Mouse (Mus musculus): ENCODE measurements at regions not wholly inside any gene's neighbourhood (a gene's known extent, or its start where the extent isn't known, plus 50 kb on each side); places are given as distances from the start of the nearest gene placed in this dataset.
"Not testable (repeated sequence)": the region's sequence is repeated elsewhere in the genome, so short reads cannot be mapped to it uniquely, and the experiment has no call there.

DNA sequence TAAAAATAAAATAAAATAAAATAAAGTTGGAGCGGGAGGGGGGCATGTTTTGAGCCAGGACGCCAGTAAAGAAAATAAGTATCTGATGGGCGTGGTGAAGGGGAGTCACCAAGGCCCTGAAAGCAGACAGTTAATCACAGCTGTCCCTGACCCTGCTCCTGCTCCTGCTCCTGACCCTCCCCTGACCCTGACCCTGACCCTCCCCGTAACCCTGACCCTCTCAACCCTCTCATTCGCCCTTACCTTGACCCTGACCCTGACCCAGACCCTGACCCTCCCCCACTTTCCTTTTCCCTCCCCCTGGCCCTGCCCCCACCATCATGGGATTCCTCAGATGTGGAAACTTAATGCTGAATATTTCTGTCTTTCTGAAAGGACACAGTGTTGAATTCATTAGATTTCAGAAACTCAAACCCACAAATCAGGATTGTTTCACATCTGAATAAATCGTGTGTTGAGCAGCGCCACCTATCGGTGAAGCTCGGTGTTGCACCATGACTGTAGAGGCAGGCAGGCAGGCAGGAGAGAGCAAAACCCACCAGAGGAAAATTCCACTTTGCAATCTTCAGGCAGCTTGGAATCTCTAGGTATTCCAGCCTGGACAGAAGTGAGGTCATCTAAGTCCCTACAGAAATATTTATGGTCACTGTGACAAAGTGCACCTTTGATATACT is 145.9 kb upstream of the Rhobtb1 start:
- H3K27ac ChIP-seq (ENCODE audit: control insufficient read depth, insufficient read depth, low read depth, low read length) = no peak overlapping the region
- TF ChIP-seq CTCF (IDR thresholded peaks at IDR 0.05; ENCODE audit: control insufficient read depth, insufficient read depth, insufficient replicate concordance, low read depth, low read length) = peak; percentile 94
- TF ChIP-seq POLR2A (IDR thresholded peaks at IDR 0.05; ENCODE audit: control insufficient read depth, low read depth, low read length) = no peak
- H3K4me1 ChIP-seq (ENCODE audit: control insufficient read depth, insufficient read depth, low read length) = no peaks in the 10 kb centered on the region; the same call in 1 of the 2 replicates
- no peaks in the 10 kb centered on the region for H3K36me3 ChIP-seq (ENCODE audit: control insufficient read depth, insufficient read depth, low read length)
- H3K27me3 ChIP-seq (ENCODE audit: control insufficient read depth, insufficient read depth, low read length) = no peaks in the 10 kb centered on the region
- H3K4me3 ChIP-seq (ENCODE audit: control insufficient read depth, low read depth, low read length) = no peak overlapping the region

DNA sequence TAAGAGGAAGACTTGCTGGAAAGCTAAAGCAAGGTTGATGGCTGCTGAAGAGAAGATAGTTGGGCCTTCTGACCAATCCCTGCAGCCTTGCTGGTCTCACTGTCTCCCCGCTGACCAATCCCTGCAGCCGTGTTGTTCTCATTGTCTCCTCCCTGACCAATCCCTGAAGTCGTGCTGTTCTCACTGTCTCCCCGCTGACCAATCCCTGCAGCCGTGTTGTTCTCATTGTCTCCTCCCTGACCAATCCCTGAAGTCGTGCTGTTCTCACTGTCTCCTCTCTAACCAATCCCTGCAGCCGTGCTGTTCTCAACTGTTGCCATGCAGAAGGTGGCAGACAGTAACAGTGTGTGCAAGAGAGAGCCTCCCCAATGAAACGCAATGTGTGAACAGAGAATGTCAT is 142.6 kb upstream of the Rhobtb1 start:
- H3K27ac ChIP-seq (ENCODE audit: control insufficient read depth, insufficient read depth, low read depth, low read length); H3K36me3 ChIP-seq (ENCODE audit: control insufficient read depth, insufficient read depth, low read length); H3K4me1 ChIP-seq (ENCODE audit: control insufficient read depth, insufficient read depth, low read length); H3K4me3 ChIP-seq (ENCODE audit: control insufficient read depth, low read depth, low read length); H3K27me3 ChIP-seq (ENCODE audit: control insufficient read depth, insufficient read depth, low read length): not testable (repeated sequence)
- TF ChIP-seq CTCF (IDR thresholded peaks at IDR 0.05; ENCODE audit: control insufficient read depth, insufficient read depth, insufficient replicate concordance, low read depth, low read length) = peak; percentile 11; the same call in 1 of the 2 replicates

DNA sequence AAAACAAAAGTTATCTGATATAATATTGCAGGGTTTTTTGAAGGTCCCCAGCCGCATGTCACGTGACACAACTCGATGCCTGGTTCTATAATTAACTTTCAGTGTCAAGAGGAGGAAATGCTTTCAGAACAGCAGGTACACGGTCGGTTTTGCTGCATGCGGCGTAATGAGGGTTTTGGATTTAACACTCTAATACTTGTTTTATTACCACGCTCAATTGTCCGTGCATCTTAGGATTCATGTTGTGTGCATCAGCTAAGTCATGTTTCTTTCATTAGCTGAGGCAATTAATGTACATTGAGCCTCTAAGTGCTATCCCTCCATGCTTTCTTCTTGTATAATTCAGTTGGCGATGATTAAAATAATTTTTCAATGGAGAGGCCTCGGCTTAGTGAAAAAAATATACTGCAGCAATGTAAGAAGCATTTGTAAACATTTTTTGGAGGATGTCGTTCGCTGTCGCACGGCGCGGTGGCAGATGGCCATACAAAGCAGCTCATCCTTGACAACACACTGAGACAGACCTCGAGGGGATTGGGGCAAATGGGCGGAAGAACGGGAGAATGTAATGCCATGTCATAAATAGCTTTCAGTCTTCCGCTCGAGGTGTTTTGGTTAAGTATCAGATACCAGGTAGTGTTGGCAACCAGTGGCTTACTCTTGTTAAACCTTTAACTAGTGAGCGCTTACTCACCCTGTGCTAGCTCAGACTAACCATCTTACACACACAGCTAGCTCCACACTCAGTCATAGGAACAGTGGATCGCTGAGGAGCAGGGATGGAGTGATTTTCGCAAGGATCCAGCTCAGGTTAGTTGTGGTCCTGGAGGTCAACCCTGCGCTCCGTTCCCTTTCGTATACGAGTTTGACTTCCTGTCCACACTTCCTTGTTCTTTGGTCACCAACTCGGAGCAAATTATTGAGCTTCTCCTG is 130.2 kb upstream of the Rhobtb1 start:
- no peak for TF ChIP-seq POLR2A (IDR thresholded peaks at IDR 0.05; ENCODE audit: control insufficient read depth, low read depth, low read length)
- no peak for TF ChIP-seq CTCF (IDR thresholded peaks at IDR 0.05; ENCODE audit: control insufficient read depth, insufficient read depth, insufficient replicate concordance, low read depth, low read length)
- no peaks in the 10 kb centered on the region for H3K4me1 ChIP-seq (ENCODE audit: control insufficient read depth, insufficient read depth, low read length)
- H3K4me3 ChIP-seq (ENCODE audit: control insufficient read depth, low read depth, low read length) = no peak overlapping the region
- H3K36me3 ChIP-seq (ENCODE audit: control insufficient read depth, insufficient read depth, low read length) = no peaks in the 10 kb centered on the region
- no peak overlapping the region for H3K27ac ChIP-seq (ENCODE audit: control insufficient read depth, insufficient read depth, low read depth, low read length)
- H3K27me3 ChIP-seq (ENCODE audit: control insufficient read depth, insufficient read depth, low read length) = no peaks in the 10 kb centered on the region

DNA sequence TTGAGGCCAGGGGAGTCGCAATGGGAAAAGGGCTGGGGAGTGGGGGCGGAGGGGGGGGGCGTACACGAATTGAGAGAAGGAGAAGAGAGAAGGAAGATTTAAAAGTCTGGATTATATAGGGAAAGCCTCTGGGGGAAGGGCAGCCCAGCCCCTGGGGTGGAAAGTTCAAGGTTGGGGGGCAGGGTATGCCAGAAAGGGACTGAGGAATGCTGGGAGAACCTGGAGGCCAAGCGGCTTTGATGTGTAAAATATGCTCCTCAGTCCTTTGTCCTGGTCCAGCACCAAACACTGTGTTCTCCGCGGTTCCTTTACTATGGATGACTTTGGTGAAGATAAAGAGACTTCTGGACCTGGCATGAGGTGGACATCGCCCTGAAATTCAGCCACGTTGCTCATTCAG is 117.8 kb upstream of the Rhobtb1 start:
- Histone ChIP-seq H3K4me3 (ENCODE audit: control insufficient read depth, low read depth, low read length) (no peak overlapping the region), H3K27ac (ENCODE audit: control insufficient read depth, insufficient read depth, low read depth, low read length) (no peak overlapping the region), H3K4me1 (ENCODE audit: control insufficient read depth, insufficient read depth, low read length) (no peaks in the 10 kb centered on the region), H3K36me3 (ENCODE audit: control insufficient read depth, insufficient read depth, low read length) (no peaks in the 10 kb centered on the region), H3K27me3 (ENCODE audit: control insufficient read depth, insufficient read depth, low read length) (no peaks in the 10 kb centered on the region)
- TF ChIP-seq CTCF (IDR thresholded peaks at IDR 0.05; ENCODE audit: control insufficient read depth, insufficient read depth, insufficient replicate concordance, low read depth, low read length) (no peak), POLR2A (IDR thresholded peaks at IDR 0.05; ENCODE audit: control insufficient read depth, low read depth, low read length) (no peak)

DNA sequence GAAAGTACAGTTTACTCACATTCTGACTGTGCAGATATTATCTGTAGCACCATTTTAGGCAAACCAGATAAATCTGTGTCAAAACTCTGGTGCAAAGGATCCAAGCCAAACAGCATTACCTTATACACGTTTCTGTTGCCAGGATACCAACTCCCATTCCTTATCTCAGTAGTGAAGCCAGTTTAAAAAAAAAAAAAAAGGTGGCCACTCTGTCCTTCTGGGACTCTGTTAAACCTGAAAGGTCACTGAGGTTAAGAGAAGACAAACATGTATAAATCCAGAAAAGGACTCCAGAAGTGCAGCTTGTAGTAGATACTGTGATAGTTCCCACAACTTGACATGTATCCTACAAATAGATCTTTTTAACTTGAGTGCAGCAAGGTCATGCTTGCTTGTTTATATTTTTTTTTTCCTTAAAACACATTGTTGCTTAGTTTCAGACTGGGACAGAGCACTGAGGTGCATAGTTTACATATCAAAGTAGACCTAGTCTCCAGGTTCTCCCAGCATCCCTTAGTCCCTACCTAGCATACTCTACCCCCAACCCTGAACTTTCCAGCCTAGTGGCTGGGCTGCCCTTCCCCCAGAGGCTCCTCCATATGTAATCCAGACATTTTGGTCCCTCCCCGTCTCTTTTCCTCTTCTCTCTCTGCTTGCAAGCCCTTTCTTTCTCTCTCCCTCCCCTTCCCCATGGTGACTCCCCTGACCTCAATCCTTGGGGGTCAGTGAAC is 116.7 kb upstream of the Rhobtb1 start:
- no peak overlapping the region for H3K4me3 ChIP-seq (ENCODE audit: control insufficient read depth, low read depth, low read length)
- no peaks in the 10 kb centered on the region for H3K27me3 ChIP-seq (ENCODE audit: control insufficient read depth, insufficient read depth, low read length)
- TF ChIP-seq POLR2A (IDR thresholded peaks at IDR 0.05; ENCODE audit: control insufficient read depth, low read depth, low read length) = no peak
- TF ChIP-seq CTCF (IDR thresholded peaks at IDR 0.05; ENCODE audit: control insufficient read depth, insufficient read depth, insufficient replicate concordance, low read depth, low read length) = no peak
- no peak overlapping the region for H3K27ac ChIP-seq (ENCODE audit: control insufficient read depth, insufficient read depth, low read depth, low read length)
- no peaks in the 10 kb centered on the region for H3K4me1 ChIP-seq (ENCODE audit: control insufficient read depth, insufficient read depth, low read length)
- H3K36me3 ChIP-seq (ENCODE audit: control insufficient read depth, insufficient read depth, low read length) = no peaks in the 10 kb centered on the region

DNA sequence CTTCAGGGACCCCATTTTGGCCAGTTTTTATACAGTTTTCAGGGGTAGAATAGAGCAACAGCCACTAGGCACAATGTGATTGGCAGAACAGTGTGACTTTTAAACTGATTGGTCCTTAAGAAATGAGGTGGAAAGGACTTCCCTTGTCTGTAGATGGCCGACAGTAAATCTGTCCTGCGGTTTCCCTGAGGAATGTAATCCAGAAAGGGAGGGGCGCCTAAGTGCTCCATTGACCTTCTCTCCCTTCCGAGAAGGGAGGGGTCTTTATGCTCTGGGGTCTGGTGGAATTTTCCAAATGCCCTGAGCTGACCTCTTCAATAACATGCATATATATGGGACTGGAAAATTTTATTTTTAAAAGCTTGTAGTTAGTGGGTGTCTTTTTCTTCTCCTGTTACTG is 115.7 kb upstream of the Rhobtb1 start:
- H3K4me3 ChIP-seq (ENCODE audit: control insufficient read depth, low read depth, low read length); H3K27me3 ChIP-seq (ENCODE audit: control insufficient read depth, insufficient read depth, low read length); H3K36me3 ChIP-seq (ENCODE audit: control insufficient read depth, insufficient read depth, low read length); H3K27ac ChIP-seq (ENCODE audit: control insufficient read depth, insufficient read depth, low read depth, low read length); H3K4me1 ChIP-seq (ENCODE audit: control insufficient read depth, insufficient read depth, low read length): not testable (repeated sequence)

DNA sequence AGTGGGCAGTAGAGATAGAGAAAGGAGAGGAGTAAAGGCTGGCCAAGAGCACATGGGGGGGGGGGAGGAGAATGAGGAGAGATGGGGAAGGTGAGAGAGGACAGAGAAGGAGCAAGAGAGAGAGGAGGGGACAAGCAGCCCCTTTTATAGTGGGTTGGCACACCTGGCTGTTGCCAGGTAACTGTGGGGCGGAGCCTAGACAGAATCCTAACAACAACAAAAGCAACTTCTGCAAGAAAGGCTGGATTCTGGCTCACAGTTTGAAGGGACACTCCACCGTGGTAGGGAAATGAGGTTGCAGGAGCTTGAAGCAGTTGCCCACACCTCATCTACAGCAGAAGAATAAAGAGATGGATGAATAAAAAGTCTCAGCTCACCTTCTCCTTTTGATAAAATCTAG is 115.1 kb upstream of the Rhobtb1 start:
- Histone ChIP-seq H3K4me1 (ENCODE audit: control insufficient read depth, insufficient read depth, low read length) (no peaks in the 10 kb centered on the region), H3K4me3 (ENCODE audit: control insufficient read depth, low read depth, low read length) (no peak overlapping the region), H3K27me3 (ENCODE audit: control insufficient read depth, insufficient read depth, low read length) (no peaks in the 10 kb centered on the region), H3K27ac (ENCODE audit: control insufficient read depth, insufficient read depth, low read depth, low read length) (no peak overlapping the region), H3K36me3 (ENCODE audit: control insufficient read depth, insufficient read depth, low read length) (no peaks in the 10 kb centered on the region)
- no peak for TF ChIP-seq CTCF (IDR thresholded peaks at IDR 0.05; ENCODE audit: control insufficient read depth, insufficient read depth, insufficient replicate concordance, low read depth, low read length)
- no peak for TF ChIP-seq POLR2A (IDR thresholded peaks at IDR 0.05; ENCODE audit: control insufficient read depth, low read depth, low read length)
